Mouse (Mus musculus) CH12.LX (cell line): ENCODE measurements at regions not wholly inside any gene's neighbourhood (a gene's known extent, or its start where the extent isn't known, plus 50 kb on each side); places are given as distances from the start of the nearest gene placed in this dataset.
A peak's percentile ranks its signal among the peaks of the same experiment; 100 is the strongest.

Source experiments
- DNase-seq: peaks from one replicate; pipeline ENCODE4 v3.0.0-alpha.2; 2013; ENCODE audit errors: extremely low read depth
- H3K27ac ChIP-seq: 2 replicates; pipeline ENCODE4 v1.5.1; 2012; ENCODE audit warnings: low read depth, mild to moderate bottlenecking, control low read depth, moderate library complexity; ENCODE audit not compliant: insufficient read depth
- H3K27me3 ChIP-seq: replicated peaks from 2 replicates; pipeline ENCODE3; 2012; ENCODE audit warnings: inconsistent platforms
- H3K36me3 ChIP-seq, 2 experiments: replicated peaks in 1 of 2; 2 replicates each; pipeline versions ENCODE3 to v1.6.1; 2012; ENCODE audit warnings: inconsistent platforms in 1 of 2, low read length in 1 of 2, mild to moderate bottlenecking in 1 of 2, mixed read lengths in 1 of 2, moderate library complexity in 1 of 2; ENCODE audit not compliant: control insufficient read depth in 1 of 2, insufficient read depth in 1 of 2
- H3K4me1 ChIP-seq, 2 experiments: 2 replicates each; pipeline ENCODE4 v1.6.1; 2012; ENCODE audit warnings: inconsistent platforms in 1 of 2, moderate library complexity in 1 of 2; ENCODE audit not compliant: insufficient read depth in 2 of 2, control insufficient read depth in 1 of 2
- H3K4me2 ChIP-seq: 2 replicates; pipeline ENCODE4 v1.6.1; 2012; ENCODE audit warnings: low read depth, mild to moderate bottlenecking, control low read depth; ENCODE audit not compliant: poor library complexity, insufficient read depth, severe bottlenecking
- H3K4me3 ChIP-seq, 3 experiments: fragments of 150-350 bp in 1 of 3; sonication (generic) in 1 of 3; replicated peaks in 1 of 3; 2 replicates each; pipeline versions ENCODE3 to v1.5.1; 2011 to 2012; ENCODE audit warnings: low read depth in 2 of 3, low read length in 2 of 3, mild to moderate bottlenecking in 2 of 3, moderate library complexity in 2 of 3, control low read depth in 1 of 3, improper control_type of control experiment in 1 of 3, inconsistent platforms in 1 of 3, mixed read lengths in 1 of 3; ENCODE audit not compliant: poor library complexity in 1 of 3
- H3K79me2 ChIP-seq: replicated peaks from 2 replicates; pipeline ENCODE4 v1.6.1; 2012; ENCODE audit warnings: mild to moderate bottlenecking, moderate library complexity; ENCODE audit not compliant: control insufficient read depth, poor library complexity, insufficient read depth, severe bottlenecking; ENCODE audit errors: extremely low read depth
- H3K9ac ChIP-seq: 2 replicates; pipeline ENCODE4 v1.6.1; 2012; ENCODE audit warnings: low read depth, mild to moderate bottlenecking, control low read depth, moderate library complexity; ENCODE audit not compliant: insufficient read depth
- H3K9me3 ChIP-seq: replicated peaks from 2 replicates; pipeline ENCODE3; 2012; ENCODE audit warnings: low read length, inconsistent platforms, mixed read lengths
- CHD1 ChIP-seq: IDR thresholded peaks from 2 replicates; pipeline ENCODE4 v1.6.1; 2012; ENCODE audit warnings: low read depth, low read length, improper control_type of control experiment, inconsistent platforms
- E2F4 ChIP-seq: IDR thresholded peaks from 2 replicates; pipeline ENCODE4 v1.6.1; 2011; ENCODE audit warnings: low read depth, low read length, improper control_type of control experiment; ENCODE audit not compliant: insufficient replicate concordance
- ELF1 ChIP-seq: IDR thresholded peaks from 2 replicates; pipeline ENCODE4 v1.6.1; 2014; ENCODE audit warnings: low read depth, mild to moderate bottlenecking, inconsistent platforms, low read length, improper control_type of control experiment
- GABPA ChIP-seq: IDR thresholded peaks from 2 replicates; pipeline ENCODE4 v1.6.1; 2012; ENCODE audit warnings: low read depth, low read length, improper control_type of control experiment, inconsistent platforms; ENCODE audit not compliant: insufficient replicate concordance
- HCFC1 ChIP-seq: IDR thresholded peaks from 2 replicates; pipeline ENCODE4 v1.6.1; 2012; ENCODE audit warnings: low read depth, mild to moderate bottlenecking, inconsistent platforms, low read length, improper control_type of control experiment
- JUN ChIP-seq: IDR thresholded peaks from 2 replicates; pipeline ENCODE4 v1.6.1; 2011; ENCODE audit warnings: low read depth, mild to moderate bottlenecking, low read length, improper control_type of control experiment, moderate library complexity; ENCODE audit not compliant: insufficient read depth
- JUND ChIP-seq: conservative IDR thresholded peaks from 2 replicates; pipeline ENCODE4 v1.6.1; 2011; ENCODE audit warnings: low read depth, low read length, improper control_type of control experiment
- KAT2A ChIP-seq: IDR thresholded peaks from 2 replicates; pipeline ENCODE4 v1.6.1; 2012; ENCODE audit warnings: low read length, improper control_type of control experiment, inconsistent platforms; ENCODE audit not compliant: insufficient replicate concordance
- MAFK ChIP-seq: IDR thresholded peaks from 2 replicates; pipeline ENCODE4 v1.6.1; 2011; ENCODE audit warnings: low read length, improper control_type of control experiment; ENCODE audit not compliant: insufficient replicate concordance
- MAZ ChIP-seq: IDR thresholded peaks from 2 replicates; pipeline ENCODE4 v1.6.1; 2012; ENCODE audit warnings: low read depth, mild to moderate bottlenecking, inconsistent platforms, low read length, improper control_type of control experiment, moderate library complexity
- MEF2A ChIP-seq: IDR thresholded peaks from 2 replicates; pipeline ENCODE4 v1.6.1; 2014; ENCODE audit warnings: low read depth, mild to moderate bottlenecking, inconsistent platforms, low read length, improper control_type of control experiment, borderline replicate concordance
- MXI1 ChIP-seq: IDR thresholded peaks from 2 replicates; pipeline ENCODE4 v1.6.1; 2011; ENCODE audit warnings: mild to moderate bottlenecking, low read depth, low read length, improper control_type of control experiment
- MYC ChIP-seq: IDR thresholded peaks from 2 replicates; pipeline ENCODE4 v1.6.1; 2011; ENCODE audit warnings: low read depth, mild to moderate bottlenecking, improper control_type of control experiment, low read length
- NELFE ChIP-seq: IDR thresholded peaks from 2 replicates; pipeline ENCODE4 v1.6.1; 2011; ENCODE audit warnings: low read depth, low read length, improper control_type of control experiment
- POLR2AphosphoS2 ChIP-seq: IDR thresholded peaks from 2 replicates; pipeline ENCODE4 v1.6.1; 2011; ENCODE audit warnings: low read depth, low read length, improper control_type of control experiment
- RAD21 ChIP-seq: IDR thresholded peaks from 2 replicates; pipeline ENCODE4 v1.6.1; 2011; ENCODE audit warnings: low read depth, mild to moderate bottlenecking, low read length, improper control_type of control experiment, moderate library complexity
- RCOR1 ChIP-seq: conservative IDR thresholded peaks from 2 replicates; pipeline ENCODE4 v1.6.1; 2012; ENCODE audit warnings: low read depth, mild to moderate bottlenecking, inconsistent platforms, low read length, improper control_type of control experiment
- SIN3A ChIP-seq: IDR thresholded peaks from 2 replicates; pipeline ENCODE4 v1.6.1; 2012; ENCODE audit warnings: low read length, improper control_type of control experiment, inconsistent platforms
- SMC3 ChIP-seq: IDR thresholded peaks from 2 replicates; pipeline ENCODE4 v1.6.1; 2011; ENCODE audit warnings: low read depth, low read length, improper control_type of control experiment
- UBTF ChIP-seq: IDR thresholded peaks from 2 replicates; pipeline ENCODE4 v1.6.1; 2012; ENCODE audit warnings: low read depth, mild to moderate bottlenecking, inconsistent platforms, low read length, improper control_type of control experiment, moderate library complexity
- USF1 ChIP-seq: IDR thresholded peaks from 2 replicates; pipeline ENCODE4 v1.6.1; 2014; ENCODE audit warnings: low read depth, mild to moderate bottlenecking, inconsistent platforms, low read length, improper control_type of control experiment
- ZC3H11A ChIP-seq: IDR thresholded peaks from 2 replicates; pipeline ENCODE4 v1.6.1; 2012; ENCODE audit warnings: low read depth, mild to moderate bottlenecking, inconsistent platforms, low read length, improper control_type of control experiment
- ZMIZ1 ChIP-seq: IDR thresholded peaks from 2 replicates; pipeline ENCODE4 v1.6.1; 2012; ENCODE audit warnings: low read depth, mild to moderate bottlenecking, inconsistent platforms, low read length, improper control_type of control experiment
- dilution Hi-C: fragments of 300-500 bp; cut with MboI; formaldehyde crosslinking; loops from 2 replicates; pipeline ENCODE4 v1.14.3; 2020; ENCODE audit warnings: low sequenced_read_pairs; ENCODE audit not compliant: extremely low pct_unique_long_range_greater_than_20kb, extremely low pct_ligation_motif_present
- in situ Hi-C: fragments of 300-500 bp; cut with MboI; formaldehyde crosslinking; loops from 3 replicates; pipeline ENCODE4 v1.14.3; 2019; ENCODE audit warnings: low sequenced_read_pairs, low pct_ligation_motif_present, low pct_unique_long_range_greater_than_20kb, mixed read lengths

GRCm38 (mm10) chr13:69433461-69434323, 99.9 kb upstream of the Nsun2 start:
- Histone ChIP-seq H3K4me2 (no peak overlapping the region), H3K79me2 (no peaks in the 10 kb centered on the region), H3K36me3 (no peaks in the 10 kb centered on the region), H3K9me3 (peaks cover 11% of the 10 kb centered on the region), H3K4me3 (no peak overlapping the region), H3K27me3 (no peaks in the 10 kb centered on the region), H3K4me1 (peaks cover 0 to 8% of the 10 kb centered on the region in 2 experiments; a peak in 2 of 4 replicates), H3K9ac (no peak overlapping the region), H3K27ac (no peak overlapping the region)
- TF ChIP-seq MYC = no peak
- no peak for TF ChIP-seq ZC3H11A
- TF ChIP-seq KAT2A = no peak
- no peak for TF ChIP-seq ZMIZ1
- DNase-seq = no peak
- in situ Hi-C loops = no loop called here
- dilution Hi-C loops = no loop called here

- in situ Hi-C loops = no loop called here
These were observed 94.1 kb upstream of the Nsun2 start for GRCm38 (mm10) chr13:69439486-69439885.

DNA sequence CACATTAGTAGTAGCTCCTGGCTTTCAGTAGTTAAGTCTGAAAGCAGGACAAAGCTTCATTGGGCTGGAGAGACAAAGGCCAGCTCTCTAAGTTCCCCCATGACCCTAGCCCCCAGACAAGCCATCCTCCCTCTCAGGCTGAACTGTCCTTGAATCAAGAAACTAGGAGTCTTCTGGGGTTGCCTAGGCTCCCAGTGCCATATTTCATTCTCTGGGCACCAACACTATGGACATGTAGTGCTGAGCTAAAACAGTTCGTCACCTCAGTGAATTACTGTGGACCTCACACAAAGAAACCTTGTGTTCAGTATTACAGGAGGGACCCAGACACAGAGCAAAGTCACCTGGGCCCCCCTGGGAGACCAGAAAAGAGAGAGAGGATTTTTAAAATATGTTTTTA, 91.7 kb upstream of the Nsun2 start:
- no peak overlapping the region for H3K27ac ChIP-seq
- H3K9ac ChIP-seq = no peak overlapping the region
- no peaks in the 10 kb centered on the region for H3K27me3 ChIP-seq
- H3K4me2 ChIP-seq = no peak overlapping the region
- in situ Hi-C loops (no loop called here), dilution Hi-C loops (no loop called here)
- H3K79me2 ChIP-seq = no peaks in the 10 kb centered on the region
- no peaks in the 10 kb centered on the region for H3K36me3 ChIP-seq
- H3K4me1 ChIP-seq = peaks cover 0 to 14% of the 10 kb centered on the region in 2 experiments; a peak in 2 of 4 replicates
- H3K4me3 ChIP-seq = no peak overlapping the region
- DNase-seq = no peak
- no peak for TF ChIP-seq MEF2A
- no peak for TF ChIP-seq ELF1
- no peak for TF ChIP-seq GABPA
- TF ChIP-seq HCFC1 = no peak
- TF ChIP-seq USF1 = no peak
- no peak for TF ChIP-seq RAD21
- no peak for TF ChIP-seq POLR2AphosphoS2
- no peak for TF ChIP-seq RCOR1
- no peak for TF ChIP-seq NELFE
- TF ChIP-seq MXI1 = no peak
- TF ChIP-seq JUN = no peak
- TF ChIP-seq CHD1 = no peak
- no peak for TF ChIP-seq SMC3
- TF ChIP-seq SIN3A = no peak
- no peak for TF ChIP-seq MAFK
- TF ChIP-seq MYC = no peak
- TF ChIP-seq MAZ = no peak
- TF ChIP-seq JUND = no peak
- H3K9me3 ChIP-seq = peaks cover 8% of the 10 kb centered on the region

More at GRCm38 (mm10) chr13:69439486-69439885, 94.1 kb upstream of the Nsun2 start:
- H3K4me3 ChIP-seq = no peak overlapping the region
- no peak overlapping the region for H3K9ac ChIP-seq
- no peaks in the 10 kb centered on the region for H3K27me3 ChIP-seq
- DNase-seq = peak; percentile 66
- dilution Hi-C loops = no loop called here
- TF ChIP-seq MYC (no peak), E2F4 (no peak), POLR2AphosphoS2 (no peak), GABPA (no peak), HCFC1 (no peak), UBTF (no peak)
- no peaks in the 10 kb centered on the region for H3K36me3 ChIP-seq
- no peak overlapping the region for H3K27ac ChIP-seq
- H3K9me3 ChIP-seq = peaks cover 12% of the 10 kb centered on the region
- no peaks in the 10 kb centered on the region for H3K79me2 ChIP-seq
- H3K4me1 ChIP-seq = peaks cover 0 to 18% of the 10 kb centered on the region in 2 experiments; a peak in 2 of 4 replicates
- no peak overlapping the region for H3K4me2 ChIP-seq
